Mouse (Mus musculus) MEL (cell line): Measurements from ENCODE around the gene Akap5.

Experiments used
- BHLHE40 ChIP-seq: IDR thresholded peaks from 2 replicates; pipeline ENCODE4 v1.6.1; 2012; ENCODE audit warnings: low read depth, mild to moderate bottlenecking, inconsistent platforms, low read length, improper control_type of control experiment, borderline replicate concordance
- CTCF ChIP-seq, 3 experiments: IDR thresholded peaks in 2 of 3; conservative IDR thresholded peaks in 1 of 3; 2 replicates each; pipeline ENCODE4 v1.5.1; 2011 to 2012; ENCODE audit warnings: low read length in 3 of 3, low read depth in 2 of 3, mild to moderate bottlenecking in 2 of 3, improper control_type of control experiment in 1 of 3, inconsistent platforms in 1 of 3, mixed read lengths in 1 of 3, moderate library complexity in 1 of 3; ENCODE audit not compliant: control insufficient read depth in 1 of 3, insufficient read depth in 1 of 3, poor library complexity in 1 of 3, severe bottlenecking in 1 of 3
- ETS1 ChIP-seq: IDR thresholded peaks from 2 replicates; pipeline ENCODE4 v1.6.1; 2012; ENCODE audit warnings: low read depth, mild to moderate bottlenecking, inconsistent platforms, low read length, improper control_type of control experiment, moderate library complexity
- GATA1 ChIP-seq: IDR thresholded peaks from 2 replicates; pipeline ENCODE4 v1.6.1; 2011; ENCODE audit warnings: low read depth, low read length, improper control_type of control experiment
- MAFK ChIP-seq: IDR thresholded peaks from 2 replicates; pipeline ENCODE4 v1.6.1; 2011; ENCODE audit warnings: low read depth, mild to moderate bottlenecking, low read length, improper control_type of control experiment, borderline replicate concordance
- MAX ChIP-seq: IDR thresholded peaks from 2 replicates; pipeline ENCODE4 v1.6.1; 2011; ENCODE audit warnings: low read length, improper control_type of control experiment
- POLR2A ChIP-seq, 2 experiments: IDR thresholded peaks; 2 replicates each; pipeline ENCODE4 v1.6.1; 2011 to 2012; ENCODE audit warnings: low read length in 2 of 2, mild to moderate bottlenecking in 2 of 2, control low read depth in 1 of 2, improper control_type of control experiment in 1 of 2, low read depth in 1 of 2, moderate library complexity in 1 of 2; ENCODE audit not compliant: control insufficient read depth in 1 of 2, insufficient read depth in 1 of 2, poor library complexity in 1 of 2
- USF1 ChIP-seq: IDR thresholded peaks from 2 replicates; pipeline ENCODE4 v1.6.1; 2014; ENCODE audit warnings: low read depth, mild to moderate bottlenecking, inconsistent platforms, low read length, improper control_type of control experiment, moderate library complexity
- ZC3H11A ChIP-seq: IDR thresholded peaks from 2 replicates; pipeline ENCODE4 v1.6.1; 2012; ENCODE audit warnings: low read depth, mild to moderate bottlenecking, inconsistent platforms, low read length, improper control_type of control experiment
- ZNF384 ChIP-seq: IDR thresholded peaks from 2 replicates; pipeline ENCODE4 v1.6.1; 2012; ENCODE audit warnings: low read depth, mild to moderate bottlenecking, inconsistent platforms, low read length, improper control_type of control experiment

DNA sequence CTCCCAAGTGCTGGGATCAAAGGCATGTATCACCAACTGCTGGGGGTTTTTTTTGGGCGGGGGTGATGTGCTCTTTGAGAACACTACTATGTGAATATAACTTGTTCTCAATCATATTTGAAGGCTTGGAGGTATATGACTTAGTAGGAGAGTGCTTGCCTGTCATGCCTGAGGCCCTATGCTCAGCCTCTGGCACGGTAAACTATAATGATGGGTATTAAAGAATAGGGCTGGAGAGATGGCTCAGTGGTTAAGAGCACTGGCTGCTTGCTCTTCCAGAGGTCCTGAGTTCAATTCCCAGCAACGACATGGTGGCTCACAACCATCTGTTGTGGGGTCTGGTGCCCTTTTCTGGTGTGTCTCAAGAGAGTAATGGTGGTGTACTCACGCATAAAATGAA lies 50.2 kb downstream of the Akap5 start:
- TF ChIP-seq MAX (no peak), MAFK (no peak), CTCF (IDR thresholded peaks at IDR 0.05 in 2 of 3, conservative IDR thresholded peaks at IDR 0.05 in 1 of 3; ENCODE audit: control insufficient read depth in 1 of 3, insufficient read depth in 1 of 3, low read depth in 2 of 3, low read length in 3 of 3, poor library complexity in 1 of 3, severe bottlenecking in 1 of 3) (no peak), POLR2A (IDR thresholded peaks at IDR 0.05; ENCODE audit: control insufficient read depth in 1 of 2, insufficient read depth in 1 of 2, low read depth in 1 of 2, low read length in 2 of 2, poor library complexity in 1 of 2) (no peak), ETS1 (no peak), ZC3H11A (no peak), BHLHE40 (no peak), GATA1 (no peak), USF1 (no peak), ZNF384 (no peak)
